Mouse (Mus musculus) kidney, adult 2 months (tissue): ENCODE data around the gene Ifitm2. TPM values are rescaled to one million over a fixed set of nuclear protein-coding genes. Genes with fewer than 3 reads are reported as not detected.
A peak's percentile ranks its signal among the peaks of the same experiment; 100 is the strongest.

Experiments used
- DNase-seq: peaks from one replicate; pipeline ENCODE4 v3.0.0; 2021
- H3K27ac ChIP-seq: fragments of 200-500 bp; 2 replicates; pipeline ENCODE4 v1.5.1; 2012; ENCODE audit warnings: low read depth, low read length, control low read depth, inconsistent platforms; ENCODE audit not compliant: insufficient read depth
- H3K27me3 ChIP-seq: fragments of 200-500 bp; replicated peaks from 2 replicates; pipeline ENCODE4 v1.6.1; 2012; ENCODE audit warnings: mild to moderate bottlenecking, moderate library complexity, low read length, inconsistent platforms; ENCODE audit not compliant: control insufficient read depth, insufficient read depth
- H3K36me3 ChIP-seq: fragments of 200-500 bp; 2 replicates; pipeline ENCODE4 v1.6.1; 2012; ENCODE audit warnings: mild to moderate bottlenecking, moderate library complexity, low read length, inconsistent platforms; ENCODE audit not compliant: control insufficient read depth, insufficient read depth
- H3K4me1 ChIP-seq: fragments of 200-500 bp; 2 replicates; pipeline ENCODE4 v1.6.1; 2011; ENCODE audit warnings: low read length; ENCODE audit not compliant: control insufficient read depth, insufficient read depth
- H3K4me3 ChIP-seq: fragments of 200-500 bp; 2 replicates; pipeline ENCODE4 v1.5.1; 2011; ENCODE audit warnings: mild to moderate bottlenecking, low read depth, low read length, control low read depth; ENCODE audit not compliant: insufficient read depth
- CTCF ChIP-seq: fragments of 200-500 bp; conservative IDR thresholded peaks from 2 replicates; pipeline ENCODE4 v1.5.1; 2011; ENCODE audit warnings: low read depth, mild to moderate bottlenecking, control low read depth, low read length, moderate library complexity, mixed read lengths; ENCODE audit not compliant: insufficient read depth, insufficient read length
- POLR2A ChIP-seq: fragments of 200-500 bp; IDR thresholded peaks from one replicate; pipeline ENCODE4 v1.6.1; 2011; ENCODE audit warnings: low read depth, low read length, control low read depth
- WGBS: fragments of 180-500 bp; shearing (Covaris S2); methylation state at CpG from one replicate; pipeline ENCODE4 v1.1.7; 2018; 5-methylcytosine and 5-hydroxymethylcytosine counted together
- polyA plus RNA-seq: library from polyadenylated mRNA; depleted of rRNA; stranded (reverse); fragments of >200 nt; gene quantifications from 2 replicates; pipeline ENCODE4 v1.2.3, GENCODE M21; 2012

The Ifitm2 gene
- polyA plus RNA-seq, 1 experiment = 737 TPM

DNA sequence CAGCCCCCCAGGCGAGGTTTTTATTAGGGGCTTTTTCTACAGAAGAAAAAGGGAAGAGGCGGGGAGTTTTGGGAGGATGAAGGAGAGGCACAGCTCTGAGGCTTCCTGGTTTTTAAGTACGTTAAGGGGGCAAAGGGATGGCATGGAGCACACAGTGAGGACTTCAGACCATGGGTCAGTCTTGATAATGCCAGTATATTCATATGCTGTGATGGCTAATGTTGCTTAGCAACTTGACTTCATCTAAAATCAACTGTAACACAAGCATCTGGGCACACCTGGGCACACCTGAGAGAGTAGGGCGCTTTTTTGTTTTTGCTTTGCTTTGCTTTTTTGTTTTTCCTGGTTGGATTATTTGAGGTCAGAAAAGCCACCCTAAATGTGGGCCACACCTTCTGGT, 11.1 kb upstream of the Ifitm2 start, which contains the start of gene Ifitm1:
TSS of gene Ifitm1 (plus strand) at position 301 of the 400 bp plus-strand sequence.
- Histone ChIP-seq H3K36me3 (no peaks in the 10 kb centered on the region), H3K4me3 (no peak within 1 kb of the TSS)

DNA sequence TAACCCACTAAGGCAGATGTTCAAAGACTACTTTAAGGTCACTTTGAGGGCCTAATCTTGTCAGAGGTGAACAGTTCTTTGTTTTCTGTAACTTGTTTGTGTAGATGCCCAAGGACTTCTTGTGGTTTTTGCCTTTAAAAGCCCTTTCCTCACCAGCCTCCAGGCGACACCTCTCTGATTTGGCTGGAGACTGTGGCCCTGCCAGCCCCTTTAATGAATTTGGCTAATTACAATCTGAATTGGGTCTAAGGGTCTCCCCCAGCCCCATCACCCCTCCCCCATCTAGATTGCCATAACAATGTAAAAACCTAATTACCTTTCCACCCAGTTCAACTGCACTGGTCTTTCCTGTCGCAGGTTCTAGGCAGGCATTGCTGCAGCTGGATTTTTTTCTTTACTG, 6.9 kb upstream of the Ifitm2 start:
- Histone ChIP-seq H3K4me1 (no peaks in the 10 kb centered on the region), H3K27me3 (no peaks in the 10 kb centered on the region), H3K4me3 (no peak overlapping the region), H3K27ac (no peak overlapping the region), H3K36me3 (no peaks in the 10 kb centered on the region)
- DNase-seq = no peak
- WGBS = 91% methylated on average over 2 of the region's 2 CpGs
- TF ChIP-seq CTCF (no peak), POLR2A (no peak)

More for the DNA sequence above, 11.1 kb upstream of the Ifitm2 start, which contains the start of gene Ifitm1:
- no peaks in the 10 kb centered on the region for H3K4me1 ChIP-seq
- peak within 1 kb of the TSS; percentile 35; the same call in 1 of the 2 replicates for H3K27ac ChIP-seq
- TF ChIP-seq CTCF = no peak
- TF ChIP-seq POLR2A = no peak
- WGBS = 95% methylated on average over 4 of the region's 4 CpGs
- no peak for DNase-seq
- no peaks in the 10 kb centered on the region for H3K27me3 ChIP-seq

DNA sequence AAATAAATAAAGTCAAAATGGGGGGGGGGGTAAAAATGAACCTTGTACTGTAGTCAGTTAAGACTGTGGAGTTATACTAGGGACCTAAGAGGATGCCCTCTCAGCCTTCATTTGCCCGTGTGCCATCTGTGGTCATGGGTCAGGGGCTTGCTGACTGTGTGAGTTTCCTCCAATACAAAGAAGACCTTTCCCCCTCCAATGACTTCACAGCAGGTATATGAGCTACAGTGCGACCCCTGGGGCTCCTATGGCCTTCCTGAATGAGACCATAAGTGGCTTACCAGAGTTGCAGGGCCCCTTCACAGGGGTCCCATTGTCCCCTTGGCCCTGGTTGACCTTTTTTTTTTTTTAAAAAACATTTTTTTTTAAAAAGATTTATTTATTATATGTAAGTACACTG, 5.6 kb upstream of the Ifitm2 start:
- TF ChIP-seq POLR2A = no peak
- TF ChIP-seq CTCF = no peak
- Histone ChIP-seq H3K36me3 (no peaks in the 10 kb centered on the region), H3K27ac (no peak overlapping the region), H3K4me3 (no peak overlapping the region), H3K27me3 (no peaks in the 10 kb centered on the region), H3K4me1 (no peaks in the 10 kb centered on the region)
- DNase-seq = no peak
- WGBS = 78% methylated on average over 2 of the region's 2 CpGs

DNA sequence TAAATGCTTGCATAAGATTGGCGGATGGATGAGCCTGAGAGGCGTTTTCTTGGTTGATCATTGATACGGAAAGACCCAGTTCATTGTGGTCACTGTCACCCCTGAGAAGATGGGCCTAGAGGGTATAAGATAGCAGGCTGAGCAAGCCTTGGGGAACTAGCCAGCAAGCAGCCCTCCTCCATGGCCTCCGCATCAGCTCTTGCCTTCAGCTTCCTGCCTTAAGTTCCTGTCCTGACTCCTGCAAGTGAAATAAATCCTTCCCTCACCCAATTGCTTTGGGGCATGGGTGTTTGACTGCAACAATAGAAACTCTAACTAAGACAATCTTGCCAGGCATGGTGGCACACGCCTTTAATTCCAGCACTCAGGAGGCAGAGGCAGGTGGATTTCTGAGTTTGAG, 4.2 kb upstream of the Ifitm2 start:
- no peak overlapping the region for H3K27ac ChIP-seq
- DNase-seq = no peak

DNA sequence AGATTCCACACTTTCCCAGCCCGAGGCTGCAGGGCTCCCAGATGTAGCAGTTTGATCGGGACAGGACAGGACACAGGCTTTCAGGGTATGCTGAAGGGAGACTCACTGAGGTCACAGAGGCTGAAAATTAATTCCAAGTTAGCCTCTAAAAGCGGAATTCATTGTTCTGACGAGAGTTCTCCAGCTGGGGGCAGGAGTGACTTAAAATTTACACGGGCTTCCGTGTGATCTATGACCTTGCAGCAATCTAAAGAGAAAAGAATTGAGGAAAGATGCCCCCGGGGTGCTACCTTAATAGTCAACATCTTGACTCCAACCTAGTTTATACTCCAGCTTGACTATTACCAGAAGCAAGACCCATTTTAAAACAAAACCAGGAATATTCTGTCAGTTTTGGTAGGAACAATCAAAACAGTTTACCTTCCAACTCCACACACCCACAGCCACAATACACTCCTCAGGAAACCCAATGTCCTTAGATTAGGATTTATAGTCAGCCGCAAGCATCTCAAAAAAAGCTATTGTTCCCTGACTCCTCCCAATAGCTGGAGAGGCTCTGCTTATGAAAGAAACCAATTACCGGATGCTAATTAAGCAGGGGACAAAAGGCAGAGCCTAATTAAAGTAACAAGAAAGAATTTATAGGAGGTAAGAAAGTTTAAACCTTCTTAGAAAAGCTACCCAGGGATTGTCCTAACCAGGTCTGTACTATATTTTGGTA, 3.6 kb upstream of the Ifitm2 start:
- DNase-seq = peak; percentile 73
- no peak; the same call in 1 of the 2 replicates for TF ChIP-seq CTCF
- TF ChIP-seq POLR2A = no peak
- no peaks in the 10 kb centered on the region for H3K27me3 ChIP-seq
- 16% methylated on average over 9 of the region's 9 CpGs for WGBS
- H3K36me3 ChIP-seq = no peaks in the 10 kb centered on the region
- no peak overlapping the region for H3K4me3 ChIP-seq
- peak overlapping the region; percentile 21 for H3K27ac ChIP-seq
- no peaks in the 10 kb centered on the region for H3K4me1 ChIP-seq

More for the DNA sequence above, 4.2 kb upstream of the Ifitm2 start:
- Histone ChIP-seq H3K4me1 (no peaks in the 10 kb centered on the region), H3K27me3 (no peaks in the 10 kb centered on the region), H3K4me3 (no peak overlapping the region), H3K36me3 (no peaks in the 10 kb centered on the region)
- 84% methylated on average over 5 of the region's 5 CpGs for WGBS
- TF ChIP-seq POLR2A = no peak
- TF ChIP-seq CTCF = no peak

DNA sequence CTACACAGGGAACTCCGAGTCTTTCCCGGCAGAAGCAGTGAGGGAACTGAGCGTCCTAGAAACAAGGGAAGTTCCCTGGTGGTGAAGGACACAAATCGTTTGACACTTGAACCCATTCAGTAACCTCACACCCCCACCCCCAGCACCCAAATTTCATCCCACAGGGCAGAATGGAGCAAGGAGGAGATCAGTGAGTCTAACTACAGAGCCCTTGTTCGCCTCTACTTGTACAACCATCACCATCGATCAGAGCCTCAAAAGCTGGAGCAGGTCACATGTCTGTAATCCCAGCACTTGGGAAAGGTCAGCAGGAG, 726 bp upstream of the Ifitm2 start:
- Histone ChIP-seq H3K27ac (peak overlapping the region; percentile 79), H3K36me3 (no peaks in the 10 kb centered on the region), H3K4me3 (no peak overlapping the region), H3K4me1 (no peaks in the 10 kb centered on the region), H3K27me3 (no peaks in the 10 kb centered on the region)
- 48% methylated on average over 6 of the region's 6 CpGs for WGBS
- no peak for DNase-seq
- TF ChIP-seq CTCF (no peak), POLR2A (no peak)

DNA sequence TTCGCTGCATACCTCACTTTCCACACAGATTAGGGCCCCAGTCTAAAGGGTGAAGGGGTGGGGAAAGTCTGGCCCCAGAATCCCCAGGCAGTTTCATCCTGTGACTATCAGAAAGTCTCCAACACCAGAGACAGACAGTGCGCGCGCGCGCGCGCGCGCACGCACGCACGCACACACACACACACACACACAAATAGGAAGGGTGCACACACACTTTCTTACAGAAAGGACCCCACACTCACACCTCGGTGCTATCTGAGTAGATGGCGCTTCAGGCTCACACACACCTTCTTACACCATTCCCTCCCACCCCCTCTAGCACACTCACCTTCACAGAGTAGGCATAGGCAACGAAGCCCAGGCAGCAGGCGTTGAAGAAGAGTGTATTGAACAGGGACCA, 445 bp downstream of the Ifitm2 start:
- Histone ChIP-seq H3K4me1 (no peaks in the 10 kb centered on the region), H3K27me3 (no peaks in the 10 kb centered on the region), H3K27ac (peak overlapping the region; percentile 83), H3K4me3 (peak overlapping the region; percentile 68), H3K36me3 (no peaks in the 10 kb centered on the region)
- 4% methylated on average over 17 of the region's 17 CpGs for WGBS
- no peak for DNase-seq
- no peak for TF ChIP-seq CTCF
- TF ChIP-seq POLR2A = no peak
